Mouse (Mus musculus): ENCODE measurements around the gene Akna. TPM values are rescaled to one million over a fixed set of nuclear protein-coding genes. Genes with fewer than 3 reads are reported as not detected.

Akna gene
- polyA plus RNA-seq, 1 experiment from 2014 or later = 4.8 TPM

DNA sequence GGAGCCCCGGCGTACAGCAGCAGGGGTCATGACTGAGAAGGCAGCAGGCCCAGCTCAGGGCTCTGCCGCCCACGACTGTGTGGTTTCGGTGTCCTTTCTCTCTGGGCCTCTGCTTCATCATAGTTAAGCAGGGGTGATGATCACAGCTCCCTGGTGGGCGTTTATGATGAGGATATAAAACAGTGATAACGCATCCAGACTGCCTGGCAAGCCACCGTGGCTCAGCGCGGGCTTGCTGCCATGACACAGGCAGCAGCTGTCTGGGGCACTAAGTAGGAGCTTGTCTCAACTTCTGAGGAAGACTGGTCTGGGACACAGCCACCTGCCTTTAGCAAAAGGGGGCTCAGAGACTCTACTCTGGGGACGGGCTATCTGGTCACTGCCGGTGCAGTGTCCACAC, 19.7 kb downstream of the Akna start:
- ATAC-seq (ENCODE audit: insufficient read depth) = peak; percentile 11; the same call in 1 of the 2 replicates
- Histone ChIP-seq H3K27ac (replicated peaks) (peak overlapping the region; percentile 84), H3K9ac (0 out of 2 replicates have a peak overlapping the region, but pooled peaks have one; percentile 32), H3K9me3 (replicated peaks) (no peaks in the 10 kb centered on the region), H3K4me3 (replicated peaks) (no peak overlapping the region), H3K27me3 (no peaks in the 10 kb centered on the region), H3K36me3 (replicated peaks) (peaks cover 47% of the 10 kb centered on the region), H3K4me1 (replicated peaks) (peaks cover 48% of the 10 kb centered on the region), H3K4me2 (peak overlapping the region; percentile 59)
- WGBS (ENCODE audit: insufficient replicate concordance) = 52% methylated on average over 12 of the region's 12 CpGs

DNA sequence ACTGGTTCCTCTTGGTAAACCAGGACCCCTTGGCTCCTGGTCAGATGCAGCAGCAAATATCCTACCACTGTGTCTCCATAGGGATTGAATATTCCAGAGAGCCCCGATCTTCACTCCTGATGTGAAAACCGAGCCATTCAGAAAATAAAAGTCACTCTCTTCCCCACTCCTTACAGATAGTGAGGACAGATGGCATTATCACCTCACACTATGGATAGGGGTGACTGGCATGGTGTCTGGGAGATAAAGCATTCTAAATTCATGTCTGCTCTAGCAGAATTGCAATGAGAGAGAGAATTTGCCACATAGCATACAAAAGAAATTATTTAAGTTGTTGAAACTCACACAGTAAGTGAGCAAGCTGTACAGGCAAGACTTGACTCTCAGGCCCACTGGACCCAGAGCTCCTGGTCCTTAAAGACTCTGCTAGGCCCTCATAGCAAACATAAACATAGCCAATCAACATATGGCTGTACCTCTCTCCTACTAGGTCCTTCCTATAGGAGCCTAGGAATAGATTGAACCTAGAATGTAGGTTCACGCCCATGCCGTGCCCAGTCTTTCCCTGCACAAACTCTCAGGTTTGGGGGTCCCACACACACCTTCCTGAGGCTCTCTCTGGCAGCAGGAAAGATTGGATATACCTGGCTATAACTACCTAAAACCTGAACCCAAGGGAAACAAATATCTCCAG, 20.3 kb downstream of the Akna start:
- Histone ChIP-seq H3K4me2 (peak overlapping the region; percentile 59), H3K4me1 (replicated peaks) (peaks cover 50% of the 10 kb centered on the region), H3K36me3 (replicated peaks) (peaks cover 50% of the 10 kb centered on the region), H3K27ac (replicated peaks) (peak overlapping the region; percentile 84), H3K9ac (peak overlapping the region; percentile 47; the same call in 1 of the 2 replicates), H3K9me3 (replicated peaks) (no peaks in the 10 kb centered on the region), H3K27me3 (no peaks in the 10 kb centered on the region), H3K4me3 (replicated peaks) (no peak overlapping the region)
- WGBS (ENCODE audit: insufficient replicate concordance) = 40% methylated on average over 4 of the region's 4 CpGs
- peak; percentile 82 for ATAC-seq (ENCODE audit: insufficient read depth)

DNA sequence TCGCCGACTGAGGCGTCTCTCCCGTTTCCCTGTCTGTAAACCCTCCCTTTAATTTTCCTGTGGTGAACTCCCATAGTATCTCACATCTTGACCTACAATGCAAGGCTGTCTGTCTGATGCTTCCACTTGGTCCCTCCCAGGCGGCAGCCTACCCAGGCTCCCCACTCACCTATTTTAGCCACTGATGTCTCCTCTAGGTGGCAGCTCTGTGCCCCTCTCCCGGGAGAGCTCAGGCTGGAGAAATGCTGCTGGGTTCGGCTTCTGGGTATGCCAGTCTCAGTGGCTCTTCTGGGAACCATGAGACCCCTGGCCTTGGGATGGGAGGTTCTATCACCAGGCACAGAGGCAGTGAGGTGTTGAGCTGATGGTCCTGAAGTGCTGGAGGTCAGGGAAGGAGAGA, 25.7 kb downstream of the Akna start:
- H3K9me3 ChIP-seq (replicated peaks) = no peaks in the 10 kb centered on the region
- ATAC-seq (ENCODE audit: insufficient read depth) = no peak
- no peak overlapping the region for H3K9ac ChIP-seq
- no peaks in the 10 kb centered on the region for H3K27me3 ChIP-seq
- H3K4me1 ChIP-seq (replicated peaks) = peaks cover 63% of the 10 kb centered on the region
- H3K4me2 ChIP-seq = no peak overlapping the region
- 67% methylated on average over 7 of the region's 7 CpGs for WGBS (ENCODE audit: insufficient replicate concordance)
- H3K36me3 ChIP-seq (replicated peaks) = peaks cover 69% of the 10 kb centered on the region
- H3K27ac ChIP-seq (replicated peaks) = no peak overlapping the region
- H3K4me3 ChIP-seq (replicated peaks) = no peak overlapping the region

DNA sequence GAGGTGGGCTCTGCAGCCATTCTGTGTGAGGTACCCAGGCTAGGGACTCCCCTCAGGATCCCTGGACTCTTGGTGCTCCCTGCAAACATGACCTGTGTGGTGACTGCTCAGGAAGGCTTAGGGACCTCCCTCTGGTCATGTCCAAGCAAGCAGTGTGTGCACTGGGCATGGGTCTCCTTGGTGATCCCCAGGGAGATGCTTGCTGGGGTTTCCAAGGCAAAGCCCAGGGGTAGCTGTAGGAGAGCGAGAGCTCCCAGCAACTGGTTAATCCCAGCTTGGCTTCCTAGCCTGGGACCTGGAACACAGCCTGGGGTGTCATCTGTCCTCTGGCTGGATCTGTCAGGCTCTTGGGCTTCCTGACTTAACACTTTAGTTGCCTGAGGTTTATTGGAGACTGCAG, 27.8 kb downstream of the Akna start:
- H3K4me1 ChIP-seq (replicated peaks) = peaks cover 64% of the 10 kb centered on the region
- WGBS (ENCODE audit: insufficient replicate concordance) = 70% methylated on average over 1 of the region's 1 CpGs
- ATAC-seq (ENCODE audit: insufficient read depth) = no peak
- no peaks in the 10 kb centered on the region for H3K9me3 ChIP-seq (replicated peaks)
- H3K4me3 ChIP-seq (replicated peaks) = no peak overlapping the region
- H3K9ac ChIP-seq = peak overlapping the region; percentile 43; the same call in 1 of the 2 replicates
- H3K4me2 ChIP-seq = peak overlapping the region; percentile 63; the same call in 1 of the 2 replicates
- H3K27me3 ChIP-seq = no peaks in the 10 kb centered on the region
- peak overlapping the region; percentile 96 for H3K27ac ChIP-seq (replicated peaks)
- peaks cover 68% of the 10 kb centered on the region for H3K36me3 ChIP-seq (replicated peaks)

DNA sequence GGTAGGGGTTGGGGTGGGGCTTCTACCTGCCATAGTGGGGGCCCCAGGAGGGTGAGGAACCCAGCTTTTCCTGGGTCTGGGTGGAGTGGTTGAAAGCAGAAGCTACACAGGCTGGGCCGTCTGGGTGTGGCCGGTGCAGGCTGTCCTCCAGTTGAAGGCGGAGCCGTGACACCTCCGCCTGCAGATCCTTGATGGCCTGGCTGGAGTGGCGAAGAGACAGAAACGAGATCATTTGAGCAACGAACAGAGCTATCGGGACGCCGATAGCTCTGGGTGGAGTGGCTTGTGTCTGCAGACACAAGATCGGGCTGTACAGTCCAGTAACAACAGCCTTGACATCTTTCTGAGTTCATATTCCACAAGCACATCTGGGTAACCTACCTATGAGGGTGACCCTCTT, 28.8 kb downstream of the Akna start:
- 18% methylated on average over 12 of the region's 12 CpGs for WGBS (ENCODE audit: insufficient replicate concordance)
- Histone ChIP-seq H3K4me2 (peak overlapping the region; percentile 63), H3K27ac (replicated peaks) (peak overlapping the region; percentile 96), H3K9me3 (replicated peaks) (no peaks in the 10 kb centered on the region), H3K27me3 (no peaks in the 10 kb centered on the region), H3K36me3 (replicated peaks) (peaks cover 67% of the 10 kb centered on the region), H3K9ac (peak overlapping the region; percentile 43), H3K4me3 (replicated peaks) (peak overlapping the region; percentile 19; the same call in 1 of the 2 replicates), H3K4me1 (replicated peaks) (peaks cover 64% of the 10 kb centered on the region)
- peak; percentile 91 for ATAC-seq (ENCODE audit: insufficient read depth)

DNA sequence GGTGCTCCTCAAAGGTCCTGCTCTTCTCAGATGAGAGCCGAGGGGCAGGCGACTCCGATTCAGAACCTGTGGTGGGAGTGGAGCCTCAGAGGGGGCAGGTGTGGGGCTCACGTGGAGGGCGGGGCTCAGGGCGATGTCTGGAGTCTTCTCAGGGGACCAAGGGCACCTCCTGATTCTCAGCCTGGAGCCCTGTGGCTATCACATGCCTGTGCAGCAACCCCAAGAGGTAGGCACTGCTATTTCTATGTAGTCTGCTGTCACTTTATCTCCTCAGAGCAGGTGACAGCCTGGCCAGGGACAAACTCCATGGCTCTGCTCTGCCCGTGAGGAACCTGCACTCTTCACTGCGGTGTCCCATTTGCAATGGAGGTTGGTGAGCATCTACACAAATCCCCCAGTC, 29.8 kb downstream of the Akna start:
- no peaks in the 10 kb centered on the region for H3K27me3 ChIP-seq
- peak; percentile 69 for ATAC-seq (ENCODE audit: insufficient read depth)
- peaks cover 64% of the 10 kb centered on the region for H3K4me1 ChIP-seq (replicated peaks)
- H3K9me3 ChIP-seq (replicated peaks) = no peaks in the 10 kb centered on the region
- H3K27ac ChIP-seq (replicated peaks) = peak overlapping the region; percentile 96
- H3K4me2 ChIP-seq = peak overlapping the region; percentile 63
- 45% methylated on average over 8 of the region's 8 CpGs for WGBS (ENCODE audit: insufficient replicate concordance)
- peak overlapping the region; percentile 19 for H3K4me3 ChIP-seq (replicated peaks)
- peak overlapping the region; percentile 20; the same call in 1 of the 2 replicates for H3K9ac ChIP-seq
- peaks cover 63% of the 10 kb centered on the region for H3K36me3 ChIP-seq (replicated peaks)

DNA sequence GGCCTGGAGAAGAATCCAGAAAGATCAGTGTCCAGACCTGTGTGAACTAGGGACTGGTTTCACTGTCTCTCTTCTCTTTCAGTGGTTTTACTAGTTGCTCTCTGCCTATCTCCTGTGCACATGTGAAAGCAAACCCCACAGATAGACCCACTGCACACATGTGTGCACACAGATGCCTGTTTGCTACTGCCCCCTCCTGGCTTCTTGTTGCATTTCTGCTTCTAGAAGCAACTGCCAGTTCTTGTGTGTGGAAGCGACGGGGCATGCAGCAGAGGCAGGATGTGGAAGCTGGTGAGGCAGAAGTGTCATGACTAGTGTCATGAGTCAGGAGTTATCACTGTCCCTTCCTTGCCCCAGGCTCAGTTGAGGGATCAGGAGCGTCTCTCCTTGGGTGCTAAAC, 31.3 kb downstream of the Akna start:
- H3K9ac ChIP-seq = peak overlapping the region; percentile 15; the same call in 1 of the 2 replicates
- H3K36me3 ChIP-seq (replicated peaks) = peaks cover 56% of the 10 kb centered on the region
- no peaks in the 10 kb centered on the region for H3K27me3 ChIP-seq
- WGBS (ENCODE audit: insufficient replicate concordance) = 31% methylated on average over 3 of the region's 3 CpGs
- ATAC-seq (ENCODE audit: insufficient read depth) = no peak
- H3K4me3 ChIP-seq (replicated peaks) = no peak overlapping the region
- H3K4me1 ChIP-seq (replicated peaks) = peaks cover 56% of the 10 kb centered on the region
- peak overlapping the region; percentile 96 for H3K27ac ChIP-seq (replicated peaks)
- H3K9me3 ChIP-seq (replicated peaks) = no peaks in the 10 kb centered on the region
- H3K4me2 ChIP-seq = no peak overlapping the region

DNA sequence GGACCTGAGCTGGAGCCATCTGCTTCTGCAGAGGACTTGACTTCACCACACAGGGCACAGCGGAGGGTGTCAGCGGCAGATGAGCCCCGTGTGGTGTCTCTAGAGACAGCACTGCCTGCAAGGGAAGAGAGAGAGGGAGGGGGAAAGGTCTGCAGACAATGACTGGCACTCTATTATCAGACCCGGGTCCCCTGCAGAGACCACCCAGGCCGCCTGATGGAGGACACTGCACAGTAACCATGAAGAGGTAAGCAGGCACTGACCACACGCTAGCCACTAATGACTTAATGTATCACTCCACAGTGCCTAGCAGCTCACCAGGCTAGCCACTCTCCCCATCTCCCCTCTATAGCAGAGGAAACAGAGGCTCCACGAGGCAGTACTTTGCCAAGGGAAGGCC, 32.3 kb downstream of the Akna start:
- 0 out of 2 replicates have a peak overlapping the region, but pooled peaks have one; percentile 24 for H3K27ac ChIP-seq (replicated peaks)
- H3K36me3 ChIP-seq (replicated peaks) = peaks cover 48% of the 10 kb centered on the region
- H3K4me2 ChIP-seq = no peak overlapping the region
- WGBS (ENCODE audit: insufficient replicate concordance) = 69% methylated on average over 7 of the region's 7 CpGs
- H3K9ac ChIP-seq = no peak overlapping the region
- no peaks in the 10 kb centered on the region for H3K9me3 ChIP-seq (replicated peaks)
- no peaks in the 10 kb centered on the region for H3K27me3 ChIP-seq
- H3K4me1 ChIP-seq (replicated peaks) = peaks cover 46% of the 10 kb centered on the region
- no peak overlapping the region for H3K4me3 ChIP-seq (replicated peaks)
- no peak for ATAC-seq (ENCODE audit: insufficient read depth)

DNA sequence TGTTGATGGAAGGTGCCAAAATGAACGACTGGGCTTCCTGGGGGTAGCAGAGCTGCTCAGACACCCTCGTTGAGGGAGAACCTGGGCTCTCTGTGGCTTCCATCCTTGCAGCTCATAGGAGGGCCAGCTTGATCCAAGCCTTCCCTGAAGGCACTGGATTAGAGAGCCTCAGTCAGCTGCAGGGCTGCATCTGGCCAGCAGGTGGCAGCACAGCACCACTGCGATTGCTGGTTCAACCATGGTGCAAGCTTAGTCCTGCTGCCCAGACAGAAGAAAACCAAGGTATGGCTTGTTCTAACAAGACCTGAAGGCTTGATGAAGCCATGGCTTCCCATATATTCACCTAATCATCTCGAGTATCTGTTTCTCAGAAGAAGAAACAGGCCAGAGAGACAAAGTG, 34.6 kb downstream of the Akna start:
- H3K9me3 ChIP-seq (replicated peaks) = no peaks in the 10 kb centered on the region
- no peak overlapping the region for H3K4me3 ChIP-seq (replicated peaks)
- H3K36me3 ChIP-seq (replicated peaks) = peaks cover 45% of the 10 kb centered on the region
- no peak overlapping the region for H3K9ac ChIP-seq
- H3K4me1 ChIP-seq (replicated peaks) = peaks cover 23% of the 10 kb centered on the region
- 12% methylated on average over 4 of the region's 4 CpGs for WGBS (ENCODE audit: insufficient replicate concordance)
- no peak overlapping the region for H3K27ac ChIP-seq (replicated peaks)
- H3K4me2 ChIP-seq = no peak overlapping the region
- no peaks in the 10 kb centered on the region for H3K27me3 ChIP-seq
- 0 out of 2 replicates have a peak, but pooled peaks have one; percentile 22 for ATAC-seq (ENCODE audit: insufficient read depth)

DNA sequence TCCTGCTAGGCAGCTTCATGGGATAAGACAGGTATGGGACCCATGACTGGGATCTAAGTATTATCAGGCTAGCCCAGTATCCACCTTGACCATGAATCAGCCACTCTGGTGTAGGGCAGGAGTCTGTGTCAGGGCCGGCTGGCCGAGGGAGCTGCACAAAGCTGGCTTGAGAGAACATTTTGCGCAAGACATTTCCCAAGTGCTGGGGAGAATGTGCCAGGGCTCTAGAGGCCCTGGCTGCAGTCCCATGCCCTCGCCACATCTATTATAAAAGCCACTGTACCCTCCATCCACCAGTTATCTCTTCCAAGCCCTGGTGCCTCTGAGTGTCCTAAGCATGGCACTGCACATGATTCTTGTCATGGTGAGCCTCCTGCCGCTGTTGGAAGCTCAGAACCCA, 41.0 kb downstream of the Akna start, which contains the start of gene Orm2:
Orm2 (plus strand) TSS at position 300 of the 400 bp plus-strand sequence.
- H3K9me3 ChIP-seq (replicated peaks) = no peaks in the 10 kb centered on the region
- no peak for ATAC-seq (ENCODE audit: insufficient read depth)
- no peak within 1 kb of the TSS for H3K4me3 ChIP-seq (replicated peaks)
- H3K4me1 ChIP-seq (replicated peaks) = no peaks in the 10 kb centered on the region
- H3K36me3 ChIP-seq (replicated peaks) = no peaks in the 10 kb centered on the region
- H3K27me3 ChIP-seq = no peaks in the 10 kb centered on the region
- H3K9ac ChIP-seq = no peak within 1 kb of the TSS
- 64% methylated on average over 5 of the region's 5 CpGs for WGBS (ENCODE audit: insufficient replicate concordance)
- no peak within 1 kb of the TSS for H3K4me2 ChIP-seq
- no peak within 1 kb of the TSS for H3K27ac ChIP-seq (replicated peaks)

DNA sequence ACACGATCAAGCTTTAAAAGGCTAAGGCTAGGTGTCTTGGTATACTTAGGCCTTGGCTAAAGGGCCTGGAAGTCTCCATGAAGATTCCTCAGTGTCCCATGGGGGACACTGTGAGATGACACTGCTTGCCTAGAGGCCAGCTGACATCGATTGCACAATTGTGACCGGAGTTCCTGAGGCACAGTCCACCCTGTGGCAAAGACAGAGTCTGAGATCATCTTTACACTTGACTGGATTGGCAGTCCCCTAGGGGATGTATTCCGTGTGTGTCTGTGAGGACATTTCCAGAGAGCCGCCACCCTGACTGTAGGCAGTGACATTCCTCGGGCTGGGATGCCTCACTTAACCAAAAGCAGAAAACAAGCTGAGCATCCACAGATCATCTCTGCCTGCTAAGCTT, 43.3 kb downstream of the Akna start:
- Histone ChIP-seq H3K9ac (no peak overlapping the region), H3K4me3 (replicated peaks) (no peak overlapping the region), H3K9me3 (replicated peaks) (no peaks in the 10 kb centered on the region), H3K4me1 (replicated peaks) (no peaks in the 10 kb centered on the region), H3K27me3 (no peaks in the 10 kb centered on the region), H3K36me3 (replicated peaks) (no peaks in the 10 kb centered on the region), H3K27ac (replicated peaks) (no peak overlapping the region), H3K4me2 (no peak overlapping the region)
- ATAC-seq (ENCODE audit: insufficient read depth) = 0 out of 2 replicates have a peak, but pooled peaks have one; percentile 43
- WGBS (ENCODE audit: insufficient replicate concordance) = 62% methylated on average over 6 of the region's 6 CpGs
